Mouse (Mus musculus) MEL (cell line): ENCODE data around the gene Tgfb1. TPM values are rescaled to one million over a fixed set of nuclear protein-coding genes. Genes with fewer than 3 reads are reported as not detected.

Experiments
- DNase-seq: peaks from one replicate; pipeline ENCODE4 v3.0.0; 2011; ENCODE audit warnings: low read depth, low spot score
- H3K27ac ChIP-seq: 2 replicates; pipeline ENCODE4 v1.5.1; 2012; ENCODE audit warnings: low read depth, mild to moderate bottlenecking, control low read depth, low read length, moderate library complexity; ENCODE audit not compliant: control insufficient read depth
- H3K27me3 ChIP-seq, 2 experiments: fragments of 150-350 bp in 1 of 2; sonication (generic) in 1 of 2; 2 replicates each; pipeline ENCODE4 v1.6.1; 2012; ENCODE audit warnings: low read length in 2 of 2, mild to moderate bottlenecking in 2 of 2, improper control_type of control experiment in 1 of 2, moderate library complexity in 1 of 2; ENCODE audit not compliant: insufficient read depth in 2 of 2, control insufficient read depth in 1 of 2
- H3K36me3 ChIP-seq, 2 experiments: 2 replicates each; pipeline ENCODE4 v1.6.1; 2012 to 2014; ENCODE audit warnings: low read length in 2 of 2, improper control_type of control experiment in 1 of 2, inconsistent platforms in 1 of 2, mild to moderate bottlenecking in 1 of 2; ENCODE audit not compliant: insufficient read depth in 2 of 2, control insufficient read depth in 1 of 2
- H3K4me1 ChIP-seq, 2 experiments: fragments of 150-350 bp in 1 of 2; sonication (generic) in 1 of 2; 2 replicates each; pipeline ENCODE4 v1.6.1; 2012; ENCODE audit warnings: low read length in 2 of 2, improper control_type of control experiment in 1 of 2, mild to moderate bottlenecking in 1 of 2; ENCODE audit not compliant: insufficient read depth in 2 of 2, control insufficient read depth in 1 of 2
- H3K4me3 ChIP-seq, 2 experiments: fragments of 150-350 bp in 1 of 2; sonication (generic) in 1 of 2; 2 replicates each; pipeline ENCODE4 v1.5.1; 2012; ENCODE audit warnings: low read depth in 2 of 2, low read length in 2 of 2, mild to moderate bottlenecking in 2 of 2, moderate library complexity in 2 of 2, control low read depth in 1 of 2, improper control_type of control experiment in 1 of 2; ENCODE audit not compliant: control insufficient read depth in 1 of 2, insufficient read depth in 1 of 2
- H3K79me2 ChIP-seq: 2 replicates; pipeline ENCODE4 v1.6.1; 2012; ENCODE audit warnings: mild to moderate bottlenecking, low read length, moderate library complexity; ENCODE audit not compliant: control insufficient read depth, poor library complexity, insufficient read depth
- H3K9ac ChIP-seq: 2 replicates; pipeline ENCODE4 v1.6.1; 2012; ENCODE audit warnings: low read depth, mild to moderate bottlenecking, control low read depth, low read length, moderate library complexity; ENCODE audit not compliant: control insufficient read depth, poor library complexity, severe bottlenecking
- H3K9me3 ChIP-seq: fragments of 150-350 bp; sonication (generic); replicated peaks from 2 replicates; pipeline ENCODE4 v1.6.1; 2012; ENCODE audit warnings: mild to moderate bottlenecking, low read length, improper control_type of control experiment, moderate library complexity; ENCODE audit not compliant: insufficient read depth
- CTCF ChIP-seq, 3 experiments: IDR thresholded peaks in 2 of 3; conservative IDR thresholded peaks in 1 of 3; 2 replicates each; pipeline ENCODE4 v1.5.1; 2011 to 2012; ENCODE audit warnings: low read length in 3 of 3, low read depth in 2 of 3, mild to moderate bottlenecking in 2 of 3, improper control_type of control experiment in 1 of 3, inconsistent platforms in 1 of 3, mixed read lengths in 1 of 3, moderate library complexity in 1 of 3; ENCODE audit not compliant: control insufficient read depth in 1 of 3, insufficient read depth in 1 of 3, poor library complexity in 1 of 3, severe bottlenecking in 1 of 3
- EP300 ChIP-seq, 2 experiments: IDR thresholded peaks; 2 replicates each; pipeline ENCODE4 v1.6.1; 2011; ENCODE audit warnings: improper control_type of control experiment in 2 of 2, low read length in 2 of 2, low read depth in 1 of 2, mild to moderate bottlenecking in 1 of 2
- MYB ChIP-seq: IDR thresholded peaks from 2 replicates; pipeline ENCODE4 v1.6.1; 2011; ENCODE audit warnings: mild to moderate bottlenecking, low read depth, low read length, improper control_type of control experiment
- POLR2AphosphoS2 ChIP-seq: IDR thresholded peaks from 2 replicates; pipeline ENCODE4 v1.6.1; 2011; ENCODE audit warnings: low read length, improper control_type of control experiment
- RAD21 ChIP-seq: IDR thresholded peaks from 2 replicates; pipeline ENCODE4 v1.6.1; 2011; ENCODE audit warnings: mild to moderate bottlenecking, low read depth, low read length, improper control_type of control experiment
- SMC3 ChIP-seq: IDR thresholded peaks from 2 replicates; pipeline ENCODE4 v1.6.1; 2011; ENCODE audit warnings: low read depth, low read length, improper control_type of control experiment
- TCF12 ChIP-seq: IDR thresholded peaks from 2 replicates; pipeline ENCODE4 v1.6.1; 2014; ENCODE audit warnings: low read depth, mild to moderate bottlenecking, inconsistent platforms, low read length, improper control_type of control experiment, moderate library complexity
- UBTF ChIP-seq: IDR thresholded peaks from 2 replicates; pipeline ENCODE4 v1.6.1; 2012; ENCODE audit warnings: low read depth, mild to moderate bottlenecking, inconsistent platforms, low read length, improper control_type of control experiment, moderate library complexity, borderline replicate concordance; ENCODE audit not compliant: insufficient read depth
- USF2 ChIP-seq, 2 experiments: IDR thresholded peaks; 2 replicates each; pipeline ENCODE4 v1.6.1; 2011 to 2012; ENCODE audit warnings: improper control_type of control experiment in 2 of 2, low read length in 2 of 2, borderline replicate concordance in 1 of 2, inconsistent platforms in 1 of 2, low read depth in 1 of 2, mild to moderate bottlenecking in 1 of 2; ENCODE audit not compliant: insufficient read depth in 1 of 2
- polyA plus RNA-seq, 2 experiments: library from polyadenylated mRNA; stranded (reverse) in 1 of 2; unstranded in 1 of 2; fragments of >175 nt in 1 of 2; fragments of >200 nt in 1 of 2; gene quantifications; 2 replicates each; pipeline versions ENCODE4 v1.2.1 to v1.2.4; 2012; ENCODE audit warnings: low replicate concordance in 2 of 2, low read depth in 1 of 2; ENCODE audit not compliant: insufficient read length in 2 of 2, insufficient read depth in 1 of 2, missing spikeins in 1 of 2
- total RNA-seq: library from RNA; depleted of rRNA; stranded (reverse); fragments of 300-350 nt; gene quantifications from 2 replicates; pipeline ENCODE4 v1.2.3, GENCODE M21; 2012

The Tgfb1 gene
- total and polyA plus RNA-seq, 3 experiments = 108 to 489 (median 164) TPM

DNA sequence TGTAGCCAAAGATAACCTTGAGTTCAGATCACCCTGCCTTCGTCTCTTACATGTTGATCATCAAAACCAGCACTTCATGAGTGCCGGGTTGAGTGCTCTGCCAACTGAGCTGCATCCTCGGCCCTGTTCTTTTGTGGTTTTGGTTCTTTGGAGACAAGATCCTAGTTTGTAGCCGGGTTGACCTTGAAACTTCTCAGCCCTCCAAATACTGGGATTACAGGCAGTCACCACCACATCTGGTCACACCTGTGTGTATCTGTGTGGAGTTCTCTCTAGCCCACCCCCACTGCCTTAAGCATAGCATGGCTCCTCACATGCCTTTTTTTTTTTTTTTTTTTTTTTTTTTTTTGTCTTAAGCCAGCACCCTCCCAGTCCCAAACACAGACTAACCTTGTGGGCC lies 16.7 kb upstream of the Tgfb1 start:
- Histone ChIP-seq H3K4me3 (no peak overlapping the region), H3K9ac (no peak overlapping the region), H3K9me3 (no peaks in the 10 kb centered on the region)
- TF ChIP-seq USF2 (IDR thresholded peaks at IDR 0.05; ENCODE audit: borderline replicate concordance in 1 of 2, insufficient read depth in 1 of 2, low read depth in 1 of 2, low read length in 2 of 2) (no peak), TCF12 (no peak)
- TF ChIP-seq, all 39 proteins: peak for 0
- peaks cover 0 to 2% of the 10 kb centered on the region in 2 experiments; a peak in 3 of 4 replicates for H3K36me3 ChIP-seq
- no peak overlapping the region for H3K27ac ChIP-seq
- DNase-seq = no peak
- no peaks in the 10 kb centered on the region for H3K79me2 ChIP-seq
- H3K4me1 ChIP-seq = 0 out of 4 replicates have a peak, but pooled peaks cover 0 to 3% of the 10 kb centered on the region in 2 experiments
- H3K27me3 ChIP-seq = no peaks in the 10 kb centered on the region

DNA sequence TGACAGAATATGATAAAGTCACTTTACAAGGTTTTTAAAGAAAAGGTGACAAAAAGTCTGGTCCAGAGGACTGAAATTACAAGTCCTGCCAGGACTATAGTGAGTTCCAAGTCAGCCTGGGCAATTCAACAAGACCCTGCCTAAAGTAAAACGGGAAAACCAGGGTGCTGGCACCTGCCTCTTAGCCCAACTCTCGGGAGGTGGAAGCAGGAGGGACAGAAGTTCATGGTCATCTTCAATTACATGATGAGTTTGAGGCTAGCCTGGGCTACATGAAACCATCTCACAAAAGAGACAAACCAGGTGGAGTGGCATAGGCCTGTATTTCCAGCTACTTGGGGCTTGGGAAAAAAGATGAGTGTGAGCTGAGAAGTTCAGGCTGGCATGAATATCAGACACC lies 15.1 kb upstream of the Tgfb1 start:
- TF ChIP-seq RAD21 = no peak
- TF ChIP-seq TCF12 = no peak
- no peak for TF ChIP-seq MYB
- no peak for TF ChIP-seq UBTF
- 0 out of 2 replicates have a peak, but pooled peaks have one; percentile 12 for TF ChIP-seq POLR2AphosphoS2
- Histone ChIP-seq H3K27ac (no peak overlapping the region), H3K36me3 (peaks cover 0 to 2% of the 10 kb centered on the region in 2 experiments; a peak in 2 of 4 replicates), H3K4me1 (0 out of 4 replicates have a peak, but pooled peaks cover 0 to 3% of the 10 kb centered on the region in 2 experiments), H3K9me3 (no peaks in the 10 kb centered on the region), H3K9ac (no peak overlapping the region), H3K79me2 (no peaks in the 10 kb centered on the region), H3K27me3 (no peaks in the 10 kb centered on the region), H3K4me3 (no peak overlapping the region)
- no peak for DNase-seq

- no peak overlapping the region for H3K9ac ChIP-seq
- 0 out of 4 replicates have a peak, but pooled peaks cover 0 to 3% of the 10 kb centered on the region in 2 experiments for H3K4me1 ChIP-seq
- H3K27ac ChIP-seq = no peak overlapping the region
- peak; percentile 56 for DNase-seq
- no peaks in the 10 kb centered on the region; a peak in 2 of 4 replicates for H3K36me3 ChIP-seq
- H3K4me3 ChIP-seq = no peak overlapping the region
- no peaks in the 10 kb centered on the region for H3K9me3 ChIP-seq
- TF ChIP-seq EP300 (IDR thresholded peaks at IDR 0.05; ENCODE audit: low read depth in 1 of 2, low read length in 2 of 2) = no peak
- peak; percentile 30; the same call in 1 of the 2 replicates for TF ChIP-seq SMC3
- peak; percentile 55 to 66 (median 55) for TF ChIP-seq CTCF (IDR thresholded peaks at IDR 0.05 in 2 of 3, conservative IDR thresholded peaks at IDR 0.05 in 1 of 3; ENCODE audit: control insufficient read depth in 1 of 3, insufficient read depth in 1 of 3, low read depth in 2 of 3, low read length in 3 of 3, poor library complexity in 1 of 3, severe bottlenecking in 1 of 3)
- TF ChIP-seq RAD21 = peak; percentile 13
- TF ChIP-seq, all 39 proteins: peak for 3
- Histone ChIP-seq H3K27me3 (no peaks in the 10 kb centered on the region), H3K79me2 (no peaks in the 10 kb centered on the region)
These were observed 14.4 kb upstream of the Tgfb1 start for GRCm38 (mm10) chr7:25672442-25672841.
